Mouse (Mus musculus) heart, adult 2 months (tissue): ENCODE measurements around the gene Hspb3.

Experiments used
- CTCF ChIP-seq: fragments of 200-600 bp; IDR thresholded peaks from 2 replicates; pipeline ENCODE4 v1.8.1; 2022; ENCODE audit warnings: antibody characterized with exemption, mild to moderate bottlenecking, moderate library complexity
- EP300 ChIP-seq: fragments of 200-500 bp; IDR thresholded peaks from 2 replicates; pipeline ENCODE4 v1.6.1; 2011; ENCODE audit warnings: low read depth, low read length, control low read depth; ENCODE audit not compliant: insufficient read depth
- POLR2A ChIP-seq: fragments of 200-500 bp; IDR thresholded peaks from 2 replicates; pipeline ENCODE4 v1.6.1; 2011; ENCODE audit warnings: mild to moderate bottlenecking, low read depth, low read length, control low read depth; ENCODE audit not compliant: insufficient read depth

DNA sequence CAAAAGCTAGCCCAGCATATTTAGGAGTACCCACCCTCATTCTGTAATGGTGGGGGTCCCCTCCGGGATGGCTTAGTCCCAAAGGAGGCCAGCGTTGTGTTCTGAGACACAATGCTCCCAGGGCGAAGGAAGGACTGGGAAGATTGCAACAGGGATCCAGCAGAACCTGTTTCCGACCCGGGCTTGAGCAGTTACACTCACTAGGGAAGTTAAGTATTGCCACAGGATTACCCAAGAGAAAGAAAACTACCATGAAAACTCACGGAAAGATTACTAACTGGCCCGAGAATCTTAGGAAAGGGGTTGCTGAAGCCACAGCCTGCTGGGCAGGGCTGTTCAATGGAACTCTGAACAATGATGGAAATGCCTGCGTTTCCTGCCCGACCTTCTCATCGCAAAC is 49.6 kb downstream of the Hspb3 start:
- TF ChIP-seq POLR2A (no peak), CTCF (no peak), EP300 (no peak)
